Mouse (Mus musculus) CH12.LX (cell line): ENCODE results near the gene Cacnb2.

Experiments
- CTCF ChIP-seq, 2 experiments: IDR thresholded peaks in 1 of 2; conservative IDR thresholded peaks in 1 of 2; 2 replicates each; pipeline ENCODE4 v1.5.1; 2011 to 2012; ENCODE audit warnings: low read depth in 2 of 2, low read length in 2 of 2, improper control_type of control experiment in 1 of 2, inconsistent platforms in 1 of 2, mild to moderate bottlenecking in 1 of 2, moderate library complexity in 1 of 2
- MYC ChIP-seq: IDR thresholded peaks from 2 replicates; pipeline ENCODE4 v1.6.1; 2011; ENCODE audit warnings: low read depth, mild to moderate bottlenecking, improper control_type of control experiment, low read length
- POLR2A ChIP-seq: IDR thresholded peaks from 2 replicates; pipeline ENCODE4 v1.6.1; 2011; ENCODE audit warnings: low read depth, mild to moderate bottlenecking, improper control_type of control experiment, low read length
- ZC3H11A ChIP-seq: IDR thresholded peaks from 2 replicates; pipeline ENCODE4 v1.6.1; 2012; ENCODE audit warnings: low read depth, mild to moderate bottlenecking, inconsistent platforms, low read length, improper control_type of control experiment

GRCm38 (mm10) chr2:14814977-14815376 lies 212.1 kb downstream of the Cacnb2 start:
- TF ChIP-seq ZC3H11A = no peak
- TF ChIP-seq POLR2A = no peak
- no peak for TF ChIP-seq CTCF (conservative IDR thresholded peaks at IDR 0.05 in 1 of 2, IDR thresholded peaks at IDR 0.05 in 1 of 2; ENCODE audit: low read depth in 2 of 2, low read length in 2 of 2)
- TF ChIP-seq MYC = no peak
